8 mouse cellular contexts compared by ENCODE assay signal in genomic region chr9:44482112-44482511, GRCm38 (mm10). TPM values are rescaled to one million over a fixed set of nuclear protein-coding genes. Genes with fewer than 3 reads are reported as not detected.
DNase-seq lines count a peak whose midpoint lies in the region; ATAC-seq and TF ChIP-seq lines count a peak whose summit lies in the region.

No protein-coding gene starts in this region.

- H3K9ac ChIP-seq in liver, adult 2 months (ENCODE audit: low read depth, low read length), result peak overlapping the region; percentile 47
- peak overlapping the region; percentile 83 for H3K9ac ChIP-seq in neural tube, embryonic 15.5 days (replicated peaks)

- no peak for TF ChIP-seq POLR2A in liver, adult 2 months (IDR thresholded peaks at IDR 0.05; ENCODE audit: extremely low read depth, insufficient read depth, low read length)

- H3K4me3 ChIP-seq in liver, adult 2 months (ENCODE audit: insufficient read depth, low read depth, low read length), result peak overlapping the region; percentile 88; the same call in 1 of the 2 replicates
- peak overlapping the region; percentile 98 for H3K4me3 ChIP-seq in forebrain, embryonic 10.5 days
- peak overlapping the region; percentile 94 for H3K4me3 ChIP-seq in limb, embryonic 10.5 days
- H3K4me3 ChIP-seq in neural tube, embryonic 15.5 days (replicated peaks), result peak overlapping the region; percentile 72

- H3K27me3 ChIP-seq in liver, adult 2 months (ENCODE audit: control insufficient read depth, insufficient read depth, low read length), result no peaks in the 10 kb centered on the region
- H3K27me3 ChIP-seq in forebrain, embryonic 10.5 days (ENCODE audit: poor library complexity, severe bottlenecking), result peaks cover 17% of the 10 kb centered on the region
- H3K27me3 ChIP-seq in limb, embryonic 10.5 days (ENCODE audit: low read depth, poor library complexity, severe bottlenecking), result no peaks in the 10 kb centered on the region
- no peaks in the 10 kb centered on the region for H3K27me3 ChIP-seq in neural tube, embryonic 15.5 days (replicated peaks)

- DNase-seq in liver, adult 2 months (ENCODE audit: extremely low read depth, low read depth, low spot score), result no peak
- no peak for DNase-seq in liver
- DNase-seq in forebrain, embryonic 10.5 days (ENCODE audit: extremely low spot score, low spot score), result no peak
- DNase-seq in limb, embryonic 10.5 days (ENCODE audit: low spot score), result no peak
- no peak for DNase-seq in urinary bladder, postnatal 14 days (ENCODE audit: low spot score)
- DNase-seq in spleen, postnatal 4 days (ENCODE audit: low spot score in 2 of 2), result no peak

- no peak overlapping the region; the same call in 1 of the 2 replicates for H3K27ac ChIP-seq in liver, adult 2 months (replicated peaks; ENCODE audit: insufficient read depth, low read depth, low read length)
- peak overlapping the region; percentile 96 for H3K27ac ChIP-seq in forebrain, embryonic 10.5 days
- H3K27ac ChIP-seq in limb, embryonic 10.5 days, result peak overlapping the region; percentile 96
- peak overlapping the region; percentile 97 for H3K27ac ChIP-seq in neural tube, embryonic 15.5 days (replicated peaks)

- peaks cover 20% of the 10 kb centered on the region for H3K4me1 ChIP-seq in liver, adult 2 months (ENCODE audit: control insufficient read depth, insufficient read depth, low read length)
- peaks cover 81% of the 10 kb centered on the region for H3K4me1 ChIP-seq in forebrain, embryonic 10.5 days
- peaks cover 85% of the 10 kb centered on the region for H3K4me1 ChIP-seq in limb, embryonic 10.5 days
- peaks cover 68% of the 10 kb centered on the region for H3K4me1 ChIP-seq in neural tube, embryonic 15.5 days

- TF ChIP-seq CTCF in liver, adult 2 months (IDR thresholded peaks at IDR 0.05; ENCODE audit: low read depth, low read length), result no peak

- H3K9me3 ChIP-seq in forebrain, embryonic 10.5 days, result no peaks in the 10 kb centered on the region
- H3K9me3 ChIP-seq in limb, embryonic 10.5 days (replicated peaks), result no peaks in the 10 kb centered on the region
- H3K9me3 ChIP-seq in neural tube, embryonic 15.5 days (replicated peaks), result no peaks in the 10 kb centered on the region

- 48% methylated on average over 3 of the region's 3 CpGs for WGBS in liver, adult 2 months
- 8% methylated on average over 3 of the region's 3 CpGs for WGBS in forebrain, embryonic 10.5 days
- whole genome bisulfite sequencing in limb, embryonic 10.5 days, result 7% methylated on average over 3 of the region's 3 CpGs
- 9% methylated on average over 3 of the region's 3 CpGs for WGBS in neural tube, embryonic 15.5 days

- ATAC-seq in neural tube, embryonic 15.5 days (ENCODE audit: low FRiP score), result no peak
- ATAC-seq in frontal cortex, adult (ENCODE audit: low TSS enrichment), result no peak

- peak overlapping the region; percentile 98 for H3K4me2 ChIP-seq in neural tube, embryonic 15.5 days

- peaks cover 12% of the 10 kb centered on the region; the same call in 1 of the 2 replicates for H3K79me2 ChIP-seq in liver, adult 2 months (ENCODE audit: control insufficient read depth, insufficient read depth, low read length)

- no peaks in the 10 kb centered on the region for H3K36me3 ChIP-seq in liver, adult 2 months (ENCODE audit: control insufficient read depth, insufficient read depth, low read length)
- H3K36me3 ChIP-seq in forebrain, embryonic 10.5 days (replicated peaks), result peaks cover 8% of the 10 kb centered on the region
- no peaks in the 10 kb centered on the region for H3K36me3 ChIP-seq in limb, embryonic 10.5 days
- H3K36me3 ChIP-seq in neural tube, embryonic 15.5 days, result no peaks in the 10 kb centered on the region

RNA-seq across cellular contexts. Expression of gene Bcl9l, which starts 0.5 kb away (rescaled TPM):
- 5.4 and 5.9 TPM in 2 replicates for total RNA-seq in liver, adult 2 months (2014; rRNA removed)
- 26.0 and 27.9 TPM in 2 replicates for polyA plus RNA-seq in liver, adult 2 months (2012; rRNA removed)
- 3.9 and 5.0 TPM in 2 replicates for polyA plus RNA-seq in forebrain, embryonic 10.5 days (2016; fragmentation: Nextera tagmentation; extraction: Ambion mirVana)
- polyA plus RNA-seq in limb, embryonic 10.5 days (2016; fragmentation: Nextera tagmentation; extraction: Ambion mirVana), result 9.0 and 12.1 TPM in 2 replicates
- 9.7 and 11.5 TPM in 2 replicates for polyA plus RNA-seq in neural tube, embryonic 15.5 days (2015; fragmentation: Nextera tagmentation; extraction: Ambion mirVana)

RNA-seq across cellular contexts. Expression of gene Upk2, which starts 27.3 kb away (rescaled TPM):
- not detected in 2 replicates for total RNA-seq in liver, adult 2 months (2014; rRNA removed)
- not detected in 2 replicates for polyA plus RNA-seq in liver, adult 2 months (2012; rRNA removed)
- not detected in 2 replicates for polyA plus RNA-seq in forebrain, embryonic 10.5 days (2016; fragmentation: Nextera tagmentation; extraction: Ambion mirVana)
- 0.36 TPM in 1 of 2 replicates, not detected in the other for polyA plus RNA-seq in limb, embryonic 10.5 days (2016; fragmentation: Nextera tagmentation; extraction: Ambion mirVana)
- 0.73 TPM in 1 of 2 replicates, not detected in the other for polyA plus RNA-seq in neural tube, embryonic 15.5 days (2015; fragmentation: Nextera tagmentation; extraction: Ambion mirVana)

RNA-seq across cellular contexts. Expression of gene Foxr1, which starts 41.2 kb away (rescaled TPM):
- not detected in 2 replicates for total RNA-seq in liver, adult 2 months (2014; rRNA removed)
- not detected in 2 replicates for polyA plus RNA-seq in liver, adult 2 months (2012; rRNA removed)
- not detected in 2 replicates for polyA plus RNA-seq in forebrain, embryonic 10.5 days (2016; fragmentation: Nextera tagmentation; extraction: Ambion mirVana)
- not detected in 2 replicates for polyA plus RNA-seq in limb, embryonic 10.5 days (2016; fragmentation: Nextera tagmentation; extraction: Ambion mirVana)
- polyA plus RNA-seq in neural tube, embryonic 15.5 days (2015; fragmentation: Nextera tagmentation; extraction: Ambion mirVana), result 0.09 TPM in 1 of 2 replicates, not detected in the other
